ENCODE assay signal across 11 mouse cellular contexts in the genomic region with DNA sequence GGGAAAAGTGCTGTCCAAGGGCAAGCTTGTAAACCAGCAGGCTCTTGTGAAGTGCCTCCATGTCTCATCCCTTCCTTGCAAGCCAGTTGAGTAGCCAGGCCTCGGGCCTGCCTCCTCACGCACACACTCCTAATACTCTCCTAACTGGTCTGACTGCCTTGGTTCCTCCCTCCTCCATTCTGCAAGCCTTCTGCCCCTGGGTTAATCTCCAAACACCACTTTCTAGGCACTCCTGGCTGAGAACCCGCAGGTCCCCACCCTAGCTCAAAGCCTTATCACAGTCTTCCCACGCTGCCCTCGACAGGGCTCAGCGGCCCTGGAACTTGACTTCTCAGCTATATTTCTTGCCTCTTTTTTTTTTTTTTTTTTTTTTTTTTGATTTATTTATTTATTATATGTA. TPM values are rescaled to one million over a fixed set of nuclear protein-coding genes. Genes with fewer than 3 reads are reported as not detected.
DNase-seq lines count a peak whose midpoint lies in the region; ATAC-seq lines count a peak whose summit lies in the region.
"Had no signal": no experiment of that assay in that cellular context is flagged by ENCODE, and none has a peak within 500 bp of the region (broad histone marks: within the 10 kb centered on the region; RNA-seq: fewer than 3 reads in every experiment).

No protein-coding gene starts in this region.

- no peak overlapping the region for H3K9ac ChIP-seq in embryonic facial prominence, embryonic 15.5 days
- no peak overlapping the region for H3K9ac ChIP-seq in lung, embryonic 15.5 days
- H3K9ac ChIP-seq in stomach, embryonic 16.5 days (ENCODE audit: low read length), result peak overlapping the region; percentile 40

- no peaks in the 10 kb centered on the region for H3K9me3 ChIP-seq in embryonic facial prominence, embryonic 15.5 days (replicated peaks)
- H3K9me3 ChIP-seq in lung, embryonic 15.5 days, result no peaks in the 10 kb centered on the region
- no peaks in the 10 kb centered on the region for H3K9me3 ChIP-seq in stomach, embryonic 16.5 days (replicated peaks; ENCODE audit: control insufficient read depth, low read length)

- DNase-seq in spleen, adult 12 weeks (ENCODE audit: low spot score), result peak; percentile 44
- no peak for DNase-seq in spleen, adult 18-20 months
- no peak for DNase-seq in adrenal gland, postnatal 10 days
- DNase-seq in kidney, adult 9 months, result no peak
- DNase-seq in Muller cell, postnatal 12 days (ENCODE audit: inconsistent ontology term), result no peak
- DNase-seq: adrenal gland, postnatal 14 days; heart, postnatal 36 days; kidney, postnatal 25 days had no signal

- H3K4me3 ChIP-seq in embryonic facial prominence, embryonic 15.5 days (replicated peaks), result no peak overlapping the region
- no peak overlapping the region for H3K4me3 ChIP-seq in lung, embryonic 15.5 days
- H3K4me3 ChIP-seq in stomach, embryonic 16.5 days (replicated peaks; ENCODE audit: low read length), result no peak overlapping the region

- no peaks in the 10 kb centered on the region for H3K27me3 ChIP-seq in embryonic facial prominence, embryonic 15.5 days
- no peaks in the 10 kb centered on the region for H3K27me3 ChIP-seq in lung, embryonic 15.5 days
- H3K27me3 ChIP-seq in stomach, embryonic 16.5 days (ENCODE audit: control insufficient read depth, insufficient read depth, low read length), result no peaks in the 10 kb centered on the region

- ATAC-seq in embryonic facial prominence, embryonic 15.5 days (ENCODE audit: insufficient number of reproducible peaks, low FRiP score, low TSS enrichment, low read depth), result no peak
- peak; percentile 40; the same call in 1 of the 2 replicates for ATAC-seq in lung, embryonic 15.5 days (ENCODE audit: borderline replicate concordance, extremely low read depth, low FRiP score, low TSS enrichment)
- peak; percentile 59 for ATAC-seq in stomach, embryonic 16.5 days (ENCODE audit: insufficient read depth, low FRiP score)

- 70% methylated on average over 6 of the region's 6 CpGs for WGBS in embryonic facial prominence, embryonic 15.5 days
- 32% methylated on average over 6 of the region's 6 CpGs for WGBS in lung, embryonic 15.5 days
- WGBS in stomach, embryonic 16.5 days, result 41% methylated on average over 6 of the region's 6 CpGs

- H3K4me1 ChIP-seq in embryonic facial prominence, embryonic 15.5 days, result 0 out of 2 replicates have a peak, but pooled peaks cover 7% of the 10 kb centered on the region
- peaks cover 9% of the 10 kb centered on the region for H3K4me1 ChIP-seq in lung, embryonic 15.5 days
- peaks cover 8% of the 10 kb centered on the region for H3K4me1 ChIP-seq in stomach, embryonic 16.5 days (ENCODE audit: control insufficient read depth, insufficient read depth, low read length)

- H3K27ac ChIP-seq in embryonic facial prominence, embryonic 15.5 days (replicated peaks), result peak overlapping the region; percentile 73
- peak overlapping the region; percentile 61 for H3K27ac ChIP-seq in lung, embryonic 15.5 days
- H3K27ac ChIP-seq in stomach, embryonic 16.5 days (ENCODE audit: low read length), result peak overlapping the region; percentile 74

- H3K36me3 ChIP-seq in embryonic facial prominence, embryonic 15.5 days, result peaks cover 79% of the 10 kb centered on the region
- peaks cover 69% of the 10 kb centered on the region for H3K36me3 ChIP-seq in lung, embryonic 15.5 days
- H3K36me3 ChIP-seq in stomach, embryonic 16.5 days (ENCODE audit: control insufficient read depth, insufficient read depth, low read length), result peaks cover 50% of the 10 kb centered on the region

- no peak overlapping the region for H3K4me2 ChIP-seq in embryonic facial prominence, embryonic 15.5 days (replicated peaks)
- H3K4me2 ChIP-seq in lung, embryonic 15.5 days, result no peak overlapping the region
- H3K4me2 ChIP-seq in stomach, embryonic 16.5 days (ENCODE audit: low read depth, low read length), result no peak overlapping the region

RNA-seq across cellular contexts. Expression of a gene that starts 36.0 kb away (rescaled TPM):
- 8.0 and 9.2 TPM in 2 replicates for polyA plus RNA-seq in embryonic facial prominence, embryonic 15.5 days (2015; fragmentation: Nextera tagmentation; extraction: Ambion mirVana)
- 1.3 and 1.9 TPM in 2 replicates for polyA plus RNA-seq in lung, embryonic 15.5 days (2015; fragmentation: Nextera tagmentation; extraction: Ambion mirVana)
- polyA plus RNA-seq in stomach, embryonic 16.5 days (2015; fragmentation: Nextera tagmentation; extraction: Ambion mirVana), result 3.4 and 4.6 TPM in 2 replicates
- total RNA-seq in adrenal gland, postnatal 10 days (2021), result 1 to 10 TPM; 5.3 TPM

RNA-seq across cellular contexts. Expression of a gene that starts 48.1 kb away (rescaled TPM):
- polyA plus RNA-seq in embryonic facial prominence, embryonic 15.5 days (2015; fragmentation: Nextera tagmentation; extraction: Ambion mirVana), result 106 and 116 TPM in 2 replicates
- 110 and 111 TPM in 2 replicates for polyA plus RNA-seq in lung, embryonic 15.5 days (2015; fragmentation: Nextera tagmentation; extraction: Ambion mirVana)
- 152 and 163 TPM in 2 replicates for polyA plus RNA-seq in stomach, embryonic 16.5 days (2015; fragmentation: Nextera tagmentation; extraction: Ambion mirVana)
- total RNA-seq in adrenal gland, postnatal 10 days (2021), result 10 to 100 TPM; 56.1 to 57.7 TPM

RNA-seq across cellular contexts. Expression of a gene that starts 50.6 kb away (rescaled TPM):
- polyA plus RNA-seq in embryonic facial prominence, embryonic 15.5 days (2015; fragmentation: Nextera tagmentation; extraction: Ambion mirVana), result 161 and 163 TPM in 2 replicates
- 72.6 and 73.6 TPM in 2 replicates for polyA plus RNA-seq in lung, embryonic 15.5 days (2015; fragmentation: Nextera tagmentation; extraction: Ambion mirVana)
- polyA plus RNA-seq in stomach, embryonic 16.5 days (2015; fragmentation: Nextera tagmentation; extraction: Ambion mirVana), result 95.6 and 102 TPM in 2 replicates
- 100 to 1,000 TPM; 170 to 208 TPM for total RNA-seq in adrenal gland, postnatal 10 days (2021)

RNA-seq across cellular contexts. Expression of a gene that starts 55.6 kb away (rescaled TPM):
- 272 and 311 TPM in 2 replicates for polyA plus RNA-seq in embryonic facial prominence, embryonic 15.5 days (2015; fragmentation: Nextera tagmentation; extraction: Ambion mirVana)
- 89.4 and 100 TPM in 2 replicates for polyA plus RNA-seq in lung, embryonic 15.5 days (2015; fragmentation: Nextera tagmentation; extraction: Ambion mirVana)
- 192 and 231 TPM in 2 replicates for polyA plus RNA-seq in stomach, embryonic 16.5 days (2015; fragmentation: Nextera tagmentation; extraction: Ambion mirVana)
- total RNA-seq in adrenal gland, postnatal 10 days (2021), result 10 to 100 TPM; 49.3 to 56.4 TPM
